Mouse (Mus musculus) layer of hippocampus, postnatal 14 days (tissue): ENCODE data around the gene Rccd1. TPM values are rescaled to one million over a fixed set of nuclear protein-coding genes. Genes with fewer than 3 reads are reported as not detected.

Experiments used
- DNase-seq, 2 experiments: peaks; one replicate each; pipeline ENCODE4 v3.0.0; 2021 to 2022; ENCODE audit warnings: low spot score in 2 of 2, mixed read lengths in 1 of 2
- total RNA-seq, 2 experiments: library from RNA; stranded (reverse); gene quantifications; 2 replicates each; pipeline ENCODE4 v1.2.3; 2021

The Rccd1 gene
- total RNA-seq, 2 experiments from 2014 or later, result 14.5 to 15.4 TPM

GRCm38 (mm10) chr7:80307766-80308165, 16.5 kb downstream of the Rccd1 start:
- DNase-seq, result no peak

GRCm38 (mm10) chr7:80301522-80301921, 22.7 kb downstream of the Rccd1 start:
- DNase-seq, result no peak

- DNase-seq, result no peak
Observed at GRCm38 (mm10) chr7:80299568-80299967, 24.7 kb downstream of the Rccd1 start.

DNA sequence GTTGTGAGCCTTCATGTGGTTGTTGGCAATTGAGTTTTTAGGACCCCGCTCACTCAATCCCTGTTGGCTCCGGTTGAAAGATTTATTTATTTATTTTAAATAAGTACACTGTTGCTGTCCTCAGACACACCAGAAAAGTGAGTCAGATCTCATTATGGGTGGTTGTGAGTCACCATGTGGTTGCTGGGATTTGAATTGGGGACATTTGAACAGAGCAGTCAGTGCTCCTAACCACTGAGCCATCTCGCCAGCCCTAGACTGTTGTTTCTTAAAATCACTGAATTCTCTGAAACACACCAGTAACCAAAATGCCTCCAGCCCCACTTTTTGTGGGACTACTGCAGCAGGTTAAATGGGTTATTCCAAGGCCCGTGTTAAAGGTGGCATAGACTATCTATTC, 25.5 kb downstream of the Rccd1 start:
- no peak for DNase-seq

DNA sequence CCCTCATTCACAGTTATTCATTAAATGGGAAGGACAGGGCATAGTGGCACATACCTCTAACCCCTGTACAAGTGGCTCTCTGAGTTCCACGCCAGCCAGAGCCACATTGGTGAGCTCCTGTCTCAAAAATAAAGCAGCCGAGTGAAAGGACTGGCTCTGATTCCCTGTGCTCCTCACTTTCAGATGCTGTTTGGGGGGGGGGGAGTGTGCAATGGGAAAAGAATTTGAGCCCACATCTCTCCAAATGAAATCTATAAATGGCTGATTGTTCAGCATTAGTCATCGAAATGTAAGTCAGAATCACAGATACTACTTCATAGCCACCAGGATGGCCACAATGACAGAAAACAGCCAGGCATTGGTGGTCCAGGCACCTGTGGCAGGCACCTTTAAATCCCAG, 27.2 kb downstream of the Rccd1 start:
- DNase-seq, result no peak

- DNase-seq, result no peak
Observed at GRCm38 (mm10) chr7:80296462-80296861, 27.8 kb downstream of the Rccd1 start.

DNA sequence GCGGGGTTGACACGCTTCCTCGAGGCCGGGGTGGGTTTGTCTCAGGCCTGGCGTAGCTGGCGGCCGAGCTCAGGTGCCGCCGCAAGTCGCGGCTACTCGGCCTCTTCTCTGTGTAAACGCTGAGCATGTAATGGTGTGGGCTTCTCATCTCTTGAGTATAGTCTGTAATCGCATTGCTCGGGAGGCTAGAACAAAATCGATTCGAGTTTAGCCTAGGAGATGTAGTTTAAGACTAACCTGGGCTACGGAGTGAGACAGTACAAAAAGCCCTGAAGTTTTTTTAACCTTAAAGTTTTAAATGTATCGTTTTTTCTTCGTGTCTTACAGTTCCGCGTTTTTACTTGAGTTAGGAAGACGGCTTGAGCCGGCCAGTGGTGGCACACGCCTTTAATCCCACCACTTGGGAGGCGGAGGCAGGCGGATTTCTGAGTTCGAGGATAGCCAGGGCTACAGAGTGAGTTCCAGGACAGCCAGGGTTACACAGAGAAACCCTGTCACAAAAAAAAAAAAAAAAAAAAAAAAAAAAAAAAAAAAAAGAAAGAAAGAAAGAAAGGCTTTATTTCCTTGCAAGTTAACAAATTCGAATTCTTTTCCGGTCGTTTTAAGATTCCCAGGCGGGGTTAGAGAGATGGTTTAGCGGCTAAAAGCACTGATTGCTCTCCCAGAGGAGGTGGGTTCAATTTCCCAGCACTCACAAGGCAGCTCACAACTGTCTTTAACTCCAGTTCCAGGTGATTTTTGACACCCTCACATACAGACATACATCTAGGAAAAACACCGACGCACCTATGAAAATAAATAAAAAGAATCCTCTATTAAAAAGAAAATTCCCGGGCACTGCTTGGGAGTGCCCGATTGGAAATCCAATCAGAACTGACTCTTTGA, 29.2 kb downstream of the Rccd1 start:
- no peak for DNase-seq

DNA sequence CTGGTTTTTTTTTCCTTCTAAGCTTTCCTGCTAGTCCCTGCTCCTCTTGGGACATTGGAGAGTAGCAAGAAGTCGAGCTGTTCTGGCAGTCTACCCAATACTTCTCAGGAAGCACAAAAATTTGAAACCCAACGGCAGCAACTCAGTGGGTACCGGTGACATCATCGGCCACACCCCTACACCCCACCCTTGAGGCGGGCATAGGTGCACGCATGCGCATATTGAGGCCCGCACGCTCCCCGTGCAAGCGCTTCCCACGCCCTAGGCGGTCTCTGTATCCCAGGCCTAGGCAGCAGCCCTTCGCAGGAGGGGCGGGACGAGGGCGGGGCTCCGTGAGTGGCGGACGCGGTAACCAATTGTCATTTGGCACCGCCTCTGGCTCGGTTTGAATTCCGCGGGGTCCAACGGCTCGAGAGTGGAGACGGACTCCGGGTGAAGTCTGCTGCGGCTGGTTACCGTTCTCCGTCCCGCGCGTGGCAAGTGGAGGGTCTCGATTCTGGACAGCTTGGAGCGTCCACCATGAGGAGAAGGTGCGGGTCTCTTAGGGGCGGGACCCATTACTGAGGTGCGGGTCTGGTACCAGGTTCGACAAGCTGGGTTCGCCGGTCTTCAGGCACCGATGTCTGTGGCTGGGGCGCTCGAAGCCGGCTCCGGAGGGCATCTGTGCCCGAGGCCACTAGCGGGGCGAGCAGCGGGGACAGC, 30.0 kb downstream of the Rccd1 start, which contains the start of gene Prc1:
TSS of gene Prc1 (plus strand) at position 389 of the 702 bp plus-strand sequence.
- DNase-seq, result peak; percentile 98 to 99

- DNase-seq, result no peak
Observed at GRCm38 (mm10) chr7:80287736-80288135, 36.5 kb downstream of the Rccd1 start.

DNA sequence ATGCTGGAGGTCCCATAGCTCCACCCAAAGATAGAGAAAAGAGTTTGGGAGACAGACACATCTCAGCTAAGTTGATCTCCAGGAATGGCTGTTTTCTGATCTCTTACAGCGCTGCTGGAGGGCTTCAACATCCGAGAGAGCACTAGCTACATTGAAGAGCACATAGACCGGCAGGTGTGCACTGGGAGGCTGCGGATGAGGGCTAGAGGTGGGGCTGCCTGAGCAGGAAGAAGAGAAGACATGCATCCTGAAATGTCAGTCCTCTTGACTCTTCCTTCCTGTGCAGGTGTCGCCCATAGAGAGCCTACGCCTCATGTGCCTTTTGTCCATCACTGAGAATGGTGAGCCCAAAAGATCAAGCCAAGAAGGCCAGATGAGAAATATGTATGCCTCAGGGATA, 38.5 kb downstream of the Rccd1 start:
- DNase-seq, result no peak

DNA sequence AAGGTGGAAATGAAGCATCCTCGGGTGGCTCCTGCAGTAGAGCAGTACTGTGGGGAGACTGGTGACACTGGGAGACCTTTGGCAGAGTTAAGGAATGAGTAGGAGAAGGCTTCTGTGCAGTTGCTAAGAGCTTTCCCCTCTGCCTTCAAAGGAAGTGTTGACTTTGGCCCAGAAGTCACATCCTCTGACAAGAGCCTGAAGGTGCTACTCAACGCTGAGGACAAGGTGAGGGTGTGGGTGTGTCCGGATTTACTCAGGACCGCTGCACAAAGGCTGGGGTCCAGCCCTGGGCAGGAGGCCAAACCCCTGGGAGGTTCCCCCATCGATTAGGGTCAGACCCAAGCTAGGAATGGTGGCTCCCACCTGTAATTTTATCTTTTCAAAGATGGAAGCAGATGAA, 39.9 kb downstream of the Rccd1 start:
- DNase-seq, result no peak

- no peak for DNase-seq
Observed at GRCm38 (mm10) chr7:80283226-80283918, 40.9 kb downstream of the Rccd1 start.

DNA sequence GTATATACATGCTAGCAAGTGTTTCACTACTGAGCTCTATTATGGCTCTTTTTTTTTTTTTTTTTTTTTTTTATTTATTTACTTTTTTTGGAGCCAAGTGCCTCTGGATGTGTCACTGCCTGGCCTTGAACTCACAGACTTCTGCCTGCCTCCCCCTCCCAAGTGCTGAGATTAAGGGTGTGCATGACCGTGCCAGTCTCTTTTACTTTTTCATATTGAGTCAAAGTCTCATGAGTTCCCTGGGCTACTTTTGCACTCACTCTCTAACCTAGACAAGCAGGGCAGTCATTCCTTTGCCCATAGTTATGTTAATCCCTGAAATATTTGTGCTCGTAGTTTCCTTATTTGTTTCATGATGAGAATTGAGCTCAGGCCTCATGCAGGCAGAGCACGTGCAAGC, 42.6 kb downstream of the Rccd1 start:
- no peak for DNase-seq

DNA sequence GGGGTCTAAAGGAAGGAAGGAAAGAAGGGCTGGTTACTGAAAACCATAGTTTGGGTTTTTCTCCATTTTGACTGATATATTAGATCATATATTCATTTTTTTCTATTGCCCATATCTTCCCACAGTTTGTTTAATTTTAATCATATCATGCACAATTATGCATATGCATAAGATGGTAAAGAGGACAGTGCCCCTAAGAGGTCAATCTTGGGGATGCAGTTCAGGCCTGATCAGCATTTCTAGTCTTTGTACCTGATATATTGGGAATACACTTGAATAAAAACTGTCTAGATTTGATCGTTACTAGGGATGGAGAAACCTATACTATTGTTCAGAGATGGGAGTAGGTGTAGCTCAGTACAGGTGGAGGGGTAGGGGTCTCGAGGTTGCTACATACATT, 43.3 kb downstream of the Rccd1 start:
- DNase-seq, result no peak

- no peak for DNase-seq
Observed at GRCm38 (mm10) chr7:80280032-80280431, 44.2 kb downstream of the Rccd1 start.

- no peak for DNase-seq
Observed at GRCm38 (mm10) chr7:80276374-80276773, 47.9 kb downstream of the Rccd1 start.

- DNase-seq, result no peak
Observed at GRCm38 (mm10) chr7:80273456-80273855, 50.8 kb downstream of the Rccd1 start.

DNA sequence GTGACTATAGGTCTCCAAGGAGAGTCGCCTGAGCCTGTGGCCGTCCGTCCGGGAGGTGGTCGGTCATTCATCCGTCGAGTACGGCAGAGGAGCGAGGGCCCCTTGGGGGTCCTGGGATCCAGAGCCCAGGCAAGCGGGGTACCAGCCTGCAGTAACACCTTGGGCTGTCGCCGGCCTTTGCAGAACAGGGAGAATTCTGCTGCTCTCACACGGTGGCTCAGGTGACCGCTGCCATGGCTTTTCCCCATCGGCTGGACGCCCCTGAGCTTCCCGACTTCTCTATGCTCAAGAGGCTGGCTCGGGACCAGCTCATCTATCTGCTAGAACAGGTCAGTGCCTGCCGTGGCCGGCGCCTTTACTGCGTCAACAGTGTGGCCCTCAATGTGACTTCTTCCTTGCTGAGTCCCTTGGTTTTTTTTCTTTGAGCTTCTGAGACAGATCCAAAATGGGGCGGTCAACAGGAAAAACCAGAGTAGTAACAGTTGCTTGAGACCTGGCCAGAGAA, 54.5 kb downstream of the Rccd1 start:
- DNase-seq, result peak in 1 of 2 experiments; percentile 33

- DNase-seq, result peak; percentile 95 to 97
Observed at GRCm38 (mm10) chr7:80268897-80269750, 55.1 kb downstream of the Rccd1 start, which contains the start of gene Vps33b. Vps33b (plus strand) TSS chr7:80269649.

GRCm38 (mm10) chr7:80267764-80268163, 56.5 kb downstream of the Rccd1 start:
- no peak for DNase-seq
